Mouse (Mus musculus): ENCODE data around the gene Vmn1r199.
A peak's percentile ranks its signal among the peaks of the same experiment; 100 is the strongest.

Gene Vmn1r199

GRCm38 (mm10) chr13:22379518-22379917, at the start of gene Vmn1r199:
Gene Vmn1r199 (plus strand): TSS chr13:22379818.
- DNase-seq = no peak

GRCm38 (mm10) chr13:22333269-22333668, 46.3 kb upstream of the Vmn1r199 start:
- DNase-seq = no peak

GRCm38 (mm10) chr13:22335565-22335964, 44.1 kb upstream of the Vmn1r199 start:
- DNase-seq = no peak

- DNase-seq = no peak
These were observed 29.6 kb upstream of the Vmn1r199 start, which contains the start of gene Vmn1r198 for GRCm38 (mm10) chr13:22350064-22350463. Gene Vmn1r198 (plus strand): TSS chr13:22350364.

GRCm38 (mm10) chr13:22350813-22351212, 28.8 kb upstream of the Vmn1r199 start:
- DNase-seq = no peak

GRCm38 (mm10) chr13:22381128-22381527, 1.5 kb downstream of the Vmn1r199 start:
- DNase-seq = peak; percentile 21

- no peak for DNase-seq
These were observed 3.8 kb downstream of the Vmn1r199 start for GRCm38 (mm10) chr13:22383401-22383800.

GRCm38 (mm10) chr13:22387050-22387449, 7.4 kb downstream of the Vmn1r199 start:
- DNase-seq = no peak

- DNase-seq = no peak
These were observed 10.5 kb downstream of the Vmn1r199 start, which contains the start of gene Vmn1r200 for GRCm38 (mm10) chr13:22390073-22390472. Gene Vmn1r200 (plus strand): TSS chr13:22390373.

GRCm38 (mm10) chr13:22402978-22403377, 23.4 kb downstream of the Vmn1r199 start:
- no peak for DNase-seq
